Mouse (Mus musculus): ENCODE measurements around the gene Ank3. TPM values are rescaled to one million over a fixed set of nuclear protein-coding genes. Genes with fewer than 3 reads are reported as not detected.

The Ank3 gene
- polyA plus RNA-seq, 1 experiment from 2014 or later, result 150 TPM

GRCm38 (mm10) chr10:69941001-69941400, 542.4 kb downstream of the Ank3 start:
- ATAC-seq (ENCODE audit: low FRiP score, low TSS enrichment) (no peak), DNase-seq (no peak)
- H3K9ac ChIP-seq (replicated peaks; ENCODE audit: low read length), result no peak overlapping the region
- H3K27ac ChIP-seq (replicated peaks; ENCODE audit: low read depth, low read length), result no peak overlapping the region
- peaks cover 7% of the 10 kb centered on the region for H3K36me3 ChIP-seq (ENCODE audit: control insufficient read depth, insufficient read depth, low read length)
- no peaks in the 10 kb centered on the region for H3K9me3 ChIP-seq (ENCODE audit: control insufficient read depth, low read length)
- H3K4me2 ChIP-seq (ENCODE audit: low read length), result no peak overlapping the region
- peaks cover 13% of the 10 kb centered on the region; the same call in 1 of the 2 replicates for H3K4me1 ChIP-seq (ENCODE audit: control insufficient read depth, insufficient read depth, low read length)
- no peaks in the 10 kb centered on the region for H3K27me3 ChIP-seq (ENCODE audit: control insufficient read depth, insufficient read depth, low read length)
- WGBS, result 94% methylated on average over 7 of the region's 7 CpGs
- H3K4me3 ChIP-seq (replicated peaks; ENCODE audit: low read depth, low read length), result no peak overlapping the region

GRCm38 (mm10) chr10:69944845-69945244, 546.3 kb downstream of the Ank3 start:
- 82% methylated on average over 9 of the region's 9 CpGs for WGBS
- no peak for ATAC-seq (ENCODE audit: low FRiP score, low TSS enrichment)

GRCm38 (mm10) chr10:69945870-69946269, 547.3 kb downstream of the Ank3 start:
- H3K4me3 ChIP-seq (replicated peaks; ENCODE audit: low read depth, low read length), result no peak overlapping the region
- DNase-seq, result peak; percentile 53
- no peaks in the 10 kb centered on the region for H3K9me3 ChIP-seq (ENCODE audit: control insufficient read depth, low read length)
- no peak overlapping the region for H3K27ac ChIP-seq (replicated peaks; ENCODE audit: low read depth, low read length)
- H3K36me3 ChIP-seq (ENCODE audit: control insufficient read depth, insufficient read depth, low read length), result no peaks in the 10 kb centered on the region
- peaks cover 17% of the 10 kb centered on the region; the same call in 1 of the 2 replicates for H3K4me1 ChIP-seq (ENCODE audit: control insufficient read depth, insufficient read depth, low read length)
- no peak; the same call in 1 of the 2 replicates for ATAC-seq (ENCODE audit: low FRiP score, low TSS enrichment)
- WGBS, result 41% methylated on average over 8 of the region's 8 CpGs
- no peak overlapping the region for H3K4me2 ChIP-seq (ENCODE audit: low read length)
- no peak overlapping the region for H3K9ac ChIP-seq (replicated peaks; ENCODE audit: low read length)
- H3K27me3 ChIP-seq (ENCODE audit: control insufficient read depth, insufficient read depth, low read length), result no peaks in the 10 kb centered on the region

More at GRCm38 (mm10) chr10:69944845-69945244, 546.3 kb downstream of the Ank3 start:
- Histone ChIP-seq H3K9ac (replicated peaks; ENCODE audit: low read length) (no peak overlapping the region), H3K27me3 (ENCODE audit: control insufficient read depth, insufficient read depth, low read length) (no peaks in the 10 kb centered on the region), H3K27ac (replicated peaks; ENCODE audit: low read depth, low read length) (no peak overlapping the region), H3K9me3 (ENCODE audit: control insufficient read depth, low read length) (no peaks in the 10 kb centered on the region), H3K4me3 (replicated peaks; ENCODE audit: low read depth, low read length) (no peak overlapping the region), H3K4me2 (ENCODE audit: low read length) (no peak overlapping the region), H3K4me1 (ENCODE audit: control insufficient read depth, insufficient read depth, low read length) (peaks cover 17% of the 10 kb centered on the region; the same call in 1 of the 2 replicates), H3K36me3 (ENCODE audit: control insufficient read depth, insufficient read depth, low read length) (peaks cover under 1% of the 10 kb centered on the region; the same call in 1 of the 2 replicates)
- DNase-seq, result no peak

- H3K4me1 ChIP-seq (ENCODE audit: control insufficient read depth, insufficient read depth, low read length), result peaks cover 17% of the 10 kb centered on the region; the same call in 1 of the 2 replicates
- H3K27me3 ChIP-seq (ENCODE audit: control insufficient read depth, insufficient read depth, low read length), result no peaks in the 10 kb centered on the region
- no peak overlapping the region for H3K9ac ChIP-seq (replicated peaks; ENCODE audit: low read length)
- no peaks in the 10 kb centered on the region for H3K9me3 ChIP-seq (ENCODE audit: control insufficient read depth, low read length)
- H3K4me3 ChIP-seq (replicated peaks; ENCODE audit: low read depth, low read length), result no peak overlapping the region
- no peak overlapping the region; the same call in 1 of the 2 replicates for H3K27ac ChIP-seq (replicated peaks; ENCODE audit: low read depth, low read length)
- DNase-seq, result no peak
- no peaks in the 10 kb centered on the region for H3K36me3 ChIP-seq (ENCODE audit: control insufficient read depth, insufficient read depth, low read length)
- ATAC-seq (ENCODE audit: low FRiP score, low TSS enrichment), result no peak
- WGBS, result 87% methylated on average over 8 of the region's 8 CpGs
- no peak overlapping the region for H3K4me2 ChIP-seq (ENCODE audit: low read length)
These were observed 547.7 kb downstream of the Ank3 start for GRCm38 (mm10) chr10:69946271-69946670.

GRCm38 (mm10) chr10:69947093-69947492, 548.5 kb downstream of the Ank3 start:
- no peak for ATAC-seq (ENCODE audit: low FRiP score, low TSS enrichment)
- no peak overlapping the region for H3K27ac ChIP-seq (replicated peaks; ENCODE audit: low read depth, low read length)

GRCm38 (mm10) chr10:69950236-69950918, 551.8 kb downstream of the Ank3 start:
- Histone ChIP-seq H3K27ac (replicated peaks; ENCODE audit: low read depth, low read length) (no peak overlapping the region), H3K36me3 (ENCODE audit: control insufficient read depth, insufficient read depth, low read length) (peaks cover 10% of the 10 kb centered on the region), H3K9me3 (ENCODE audit: control insufficient read depth, low read length) (no peaks in the 10 kb centered on the region), H3K4me3 (replicated peaks; ENCODE audit: low read depth, low read length) (no peak overlapping the region), H3K27me3 (ENCODE audit: control insufficient read depth, insufficient read depth, low read length) (no peaks in the 10 kb centered on the region), H3K9ac (replicated peaks; ENCODE audit: low read length) (no peak overlapping the region), H3K4me1 (ENCODE audit: control insufficient read depth, insufficient read depth, low read length) (0 out of 2 replicates have a peak, but pooled peaks cover 6% of the 10 kb centered on the region), H3K4me2 (ENCODE audit: low read length) (no peak overlapping the region)
- DNase-seq, result no peak
- WGBS, result 93% methylated on average over 11 of the region's 11 CpGs
- no peak for ATAC-seq (ENCODE audit: low FRiP score, low TSS enrichment)

More at GRCm38 (mm10) chr10:69947093-69947492, 548.5 kb downstream of the Ank3 start:
- Histone ChIP-seq H3K4me2 (ENCODE audit: low read length) (no peak overlapping the region), H3K9ac (replicated peaks; ENCODE audit: low read length) (no peak overlapping the region), H3K4me1 (ENCODE audit: control insufficient read depth, insufficient read depth, low read length) (peaks cover 17% of the 10 kb centered on the region; the same call in 1 of the 2 replicates), H3K9me3 (ENCODE audit: control insufficient read depth, low read length) (no peaks in the 10 kb centered on the region), H3K27me3 (ENCODE audit: control insufficient read depth, insufficient read depth, low read length) (no peaks in the 10 kb centered on the region), H3K36me3 (ENCODE audit: control insufficient read depth, insufficient read depth, low read length) (no peaks in the 10 kb centered on the region), H3K4me3 (replicated peaks; ENCODE audit: low read depth, low read length) (no peak overlapping the region)
- no peak for DNase-seq
- WGBS, result 80% methylated on average over 6 of the region's 6 CpGs

- Histone ChIP-seq H3K27me3 (ENCODE audit: control insufficient read depth, insufficient read depth, low read length) (no peaks in the 10 kb centered on the region), H3K9me3 (ENCODE audit: control insufficient read depth, low read length) (no peaks in the 10 kb centered on the region), H3K27ac (replicated peaks; ENCODE audit: low read depth, low read length) (no peak overlapping the region), H3K4me1 (ENCODE audit: control insufficient read depth, insufficient read depth, low read length) (0 out of 2 replicates have a peak, but pooled peaks cover 6% of the 10 kb centered on the region), H3K36me3 (ENCODE audit: control insufficient read depth, insufficient read depth, low read length) (peaks cover 13% of the 10 kb centered on the region), H3K9ac (replicated peaks; ENCODE audit: low read length) (no peak overlapping the region), H3K4me3 (replicated peaks; ENCODE audit: low read depth, low read length) (no peak overlapping the region), H3K4me2 (ENCODE audit: low read length) (no peak overlapping the region)
- WGBS, result 87% methylated on average over 9 of the region's 9 CpGs
- ATAC-seq (ENCODE audit: low FRiP score, low TSS enrichment) (no peak), DNase-seq (no peak)
These were observed 552.3 kb downstream of the Ank3 start for GRCm38 (mm10) chr10:69950919-69951236.

GRCm38 (mm10) chr10:69951426-69951825, 552.9 kb downstream of the Ank3 start:
- no peak overlapping the region for H3K4me3 ChIP-seq (replicated peaks; ENCODE audit: low read depth, low read length)
- no peaks in the 10 kb centered on the region for H3K9me3 ChIP-seq (ENCODE audit: control insufficient read depth, low read length)
- ATAC-seq (ENCODE audit: low FRiP score, low TSS enrichment), result no peak
- peaks cover 18% of the 10 kb centered on the region for H3K36me3 ChIP-seq (ENCODE audit: control insufficient read depth, insufficient read depth, low read length)
- DNase-seq, result no peak
- WGBS, result 96% methylated on average over 4 of the region's 4 CpGs
- no peak overlapping the region for H3K4me2 ChIP-seq (ENCODE audit: low read length)
- no peaks in the 10 kb centered on the region for H3K27me3 ChIP-seq (ENCODE audit: control insufficient read depth, insufficient read depth, low read length)
- 0 out of 2 replicates have a peak, but pooled peaks cover 3% of the 10 kb centered on the region for H3K4me1 ChIP-seq (ENCODE audit: control insufficient read depth, insufficient read depth, low read length)
- H3K9ac ChIP-seq (replicated peaks; ENCODE audit: low read length), result no peak overlapping the region
- H3K27ac ChIP-seq (replicated peaks; ENCODE audit: low read depth, low read length), result no peak overlapping the region

GRCm38 (mm10) chr10:69952316-69952715, 553.7 kb downstream of the Ank3 start:
- H3K27ac ChIP-seq (replicated peaks; ENCODE audit: low read depth, low read length), result no peak overlapping the region
- no peak overlapping the region for H3K9ac ChIP-seq (replicated peaks; ENCODE audit: low read length)
- H3K4me2 ChIP-seq (ENCODE audit: low read length), result no peak overlapping the region
- H3K4me3 ChIP-seq (replicated peaks; ENCODE audit: low read depth, low read length), result no peak overlapping the region
- ATAC-seq (ENCODE audit: low FRiP score, low TSS enrichment) (no peak), DNase-seq (no peak)
- WGBS, result 92% methylated on average over 1 of the region's 1 CpGs
- H3K36me3 ChIP-seq (ENCODE audit: control insufficient read depth, insufficient read depth, low read length), result peaks cover 23% of the 10 kb centered on the region
- H3K9me3 ChIP-seq (ENCODE audit: control insufficient read depth, low read length), result no peaks in the 10 kb centered on the region
- no peaks in the 10 kb centered on the region for H3K27me3 ChIP-seq (ENCODE audit: control insufficient read depth, insufficient read depth, low read length)
- H3K4me1 ChIP-seq (ENCODE audit: control insufficient read depth, insufficient read depth, low read length), result no peaks in the 10 kb centered on the region

Data from midbrain, embryonic 14.5 days (tissue).